ENCODE assay signal across 15 mouse cellular contexts in the genomic region with DNA sequence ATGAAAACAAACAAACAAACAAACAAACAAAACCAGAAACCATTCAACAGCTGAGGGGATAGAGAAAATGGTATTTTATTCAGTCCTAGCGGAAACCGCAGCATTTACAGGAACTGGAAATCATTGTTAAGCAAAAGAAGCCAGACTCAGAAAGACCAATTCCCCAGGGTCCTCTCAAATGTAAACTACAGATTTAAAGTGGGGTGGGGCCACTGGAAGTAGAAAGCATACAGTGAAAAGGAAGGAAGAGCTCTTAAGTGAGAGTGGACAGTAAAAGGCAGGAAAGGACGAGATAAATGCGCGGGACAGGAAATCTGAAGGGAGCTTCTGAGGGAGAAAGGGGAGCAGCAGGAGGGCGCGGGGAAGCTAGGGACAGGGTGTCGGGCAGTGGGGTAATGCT.
"Had no signal": no experiment of that assay in that cellular context is flagged by ENCODE, and none has a peak within 500 bp of the region (broad histone marks: within the 10 kb centered on the region; RNA-seq: fewer than 3 reads in every experiment).

No protein-coding gene starts in this region.

- H3K4me2 ChIP-seq: limb, embryonic 15.5 days; lung, embryonic 15.5 days; midbrain, embryonic 15.5 days; neural tube, embryonic 13.5 days had no signal

- H3K9me3 ChIP-seq: limb, embryonic 15.5 days; lung, embryonic 15.5 days; midbrain, embryonic 15.5 days had no signal

- ATAC-seq: intestine, postnatal 0 days; midbrain, embryonic 15.5 days had no signal

- H3K27ac ChIP-seq: limb, embryonic 15.5 days; lung, embryonic 15.5 days; macrophage; midbrain, embryonic 15.5 days; neural tube, embryonic 13.5 days; stomach, postnatal 0 days had no signal

- H3K9ac ChIP-seq: limb, embryonic 15.5 days; lung, embryonic 15.5 days; midbrain, embryonic 15.5 days; neural tube, embryonic 13.5 days had no signal

- H3K36me3 ChIP-seq: limb, embryonic 15.5 days; lung, embryonic 15.5 days; midbrain, embryonic 15.5 days; neural tube, embryonic 13.5 days had no signal

- DNase-seq: kidney, adult 8-10 months; kidney, postnatal 25 days; layer of hippocampus, adult 9-11 months; layer of hippocampus, postnatal 36 days; lung, postnatal 14 days; right cerebral cortex, postnatal 25 days; thymus, adult 18-20 months; thymus, postnatal 14 days had no signal

- H3K4me3 ChIP-seq: limb, embryonic 15.5 days; lung, embryonic 15.5 days; midbrain, embryonic 15.5 days; neural tube, embryonic 13.5 days had no signal

- H3K27me3 ChIP-seq: limb, embryonic 15.5 days; midbrain, embryonic 15.5 days; neural tube, embryonic 13.5 days had no signal
